Mouse (Mus musculus): ENCODE data around the gene Stam2. TPM values are rescaled to one million over a fixed set of nuclear protein-coding genes. Genes with fewer than 3 reads are reported as not detected.

Stam2 gene
- polyA plus RNA-seq, 1 experiment from 2014 or later, result 50.0 TPM

- no peak overlapping the region for H3K4me2 ChIP-seq (ENCODE audit: low read length)
- DNase-seq (no peak), ATAC-seq (ENCODE audit: low FRiP score, low TSS enrichment) (no peak)
- no peaks in the 10 kb centered on the region for H3K9me3 ChIP-seq (ENCODE audit: control insufficient read depth, low read length)
- no peaks in the 10 kb centered on the region for H3K4me1 ChIP-seq (ENCODE audit: control insufficient read depth, insufficient read depth, low read length)
- no peak overlapping the region for H3K9ac ChIP-seq (replicated peaks; ENCODE audit: low read length)
- H3K27me3 ChIP-seq (ENCODE audit: control insufficient read depth, insufficient read depth, low read length), result no peaks in the 10 kb centered on the region
- H3K4me3 ChIP-seq (replicated peaks; ENCODE audit: low read depth, low read length), result no peak overlapping the region
- H3K27ac ChIP-seq (replicated peaks; ENCODE audit: low read depth, low read length), result no peak overlapping the region
- H3K36me3 ChIP-seq (ENCODE audit: control insufficient read depth, insufficient read depth, low read length), result peaks cover 29% of the 10 kb centered on the region
- 91% methylated on average over 4 of the region's 4 CpGs for WGBS
These were observed 28.0 kb downstream of the Stam2 start for GRCm38 (mm10) chr2:52714111-52714510.

- Histone ChIP-seq H3K4me1 (ENCODE audit: control insufficient read depth, insufficient read depth, low read length) (no peaks in the 10 kb centered on the region), H3K9ac (replicated peaks; ENCODE audit: low read length) (no peak overlapping the region), H3K36me3 (ENCODE audit: control insufficient read depth, insufficient read depth, low read length) (peaks cover 43% of the 10 kb centered on the region), H3K4me3 (replicated peaks; ENCODE audit: low read depth, low read length) (no peak overlapping the region), H3K9me3 (ENCODE audit: control insufficient read depth, low read length) (no peaks in the 10 kb centered on the region), H3K4me2 (ENCODE audit: low read length) (no peak overlapping the region), H3K27ac (replicated peaks; ENCODE audit: low read depth, low read length) (no peak overlapping the region), H3K27me3 (ENCODE audit: control insufficient read depth, insufficient read depth, low read length) (no peaks in the 10 kb centered on the region)
- DNase-seq, result peak; percentile 8
- 95% methylated on average over 2 of the region's 2 CpGs for WGBS
- no peak for ATAC-seq (ENCODE audit: low FRiP score, low TSS enrichment)
These were observed 31.3 kb downstream of the Stam2 start for GRCm38 (mm10) chr2:52710804-52711203.

GRCm38 (mm10) chr2:52709417-52709816 is 32.7 kb downstream of the Stam2 start:
- no peak for ATAC-seq (ENCODE audit: low FRiP score, low TSS enrichment)
- WGBS, result 95% methylated on average over 5 of the region's 5 CpGs
- Histone ChIP-seq H3K9me3 (ENCODE audit: control insufficient read depth, low read length) (no peaks in the 10 kb centered on the region), H3K4me2 (ENCODE audit: low read length) (no peak overlapping the region), H3K27ac (replicated peaks; ENCODE audit: low read depth, low read length) (no peak overlapping the region), H3K36me3 (ENCODE audit: control insufficient read depth, insufficient read depth, low read length) (peaks cover 44% of the 10 kb centered on the region), H3K4me1 (ENCODE audit: control insufficient read depth, insufficient read depth, low read length) (no peaks in the 10 kb centered on the region), H3K9ac (replicated peaks; ENCODE audit: low read length) (no peak overlapping the region), H3K4me3 (replicated peaks; ENCODE audit: low read depth, low read length) (no peak overlapping the region), H3K27me3 (ENCODE audit: control insufficient read depth, insufficient read depth, low read length) (no peaks in the 10 kb centered on the region)
- DNase-seq, result no peak

GRCm38 (mm10) chr2:52701368-52702036 is 40.6 kb downstream of the Stam2 start:
- Histone ChIP-seq H3K36me3 (ENCODE audit: control insufficient read depth, insufficient read depth, low read length) (peaks cover 25% of the 10 kb centered on the region), H3K4me3 (replicated peaks; ENCODE audit: low read depth, low read length) (no peak overlapping the region), H3K27me3 (ENCODE audit: control insufficient read depth, insufficient read depth, low read length) (no peaks in the 10 kb centered on the region), H3K4me2 (ENCODE audit: low read length) (no peak overlapping the region), H3K9me3 (ENCODE audit: control insufficient read depth, low read length) (no peaks in the 10 kb centered on the region), H3K4me1 (ENCODE audit: control insufficient read depth, insufficient read depth, low read length) (no peaks in the 10 kb centered on the region), H3K27ac (replicated peaks; ENCODE audit: low read depth, low read length) (no peak overlapping the region), H3K9ac (replicated peaks; ENCODE audit: low read length) (no peak overlapping the region)
- no peak for ATAC-seq (ENCODE audit: low FRiP score, low TSS enrichment)
- 84% methylated on average over 11 of the region's 11 CpGs for WGBS
- DNase-seq, result no peak

- DNase-seq (no peak), ATAC-seq (ENCODE audit: low FRiP score, low TSS enrichment) (no peak)
- no peak overlapping the region for H3K27ac ChIP-seq (replicated peaks; ENCODE audit: low read depth, low read length)
- H3K4me3 ChIP-seq (replicated peaks; ENCODE audit: low read depth, low read length), result no peak overlapping the region
- H3K9me3 ChIP-seq (ENCODE audit: control insufficient read depth, low read length), result no peaks in the 10 kb centered on the region
- WGBS, result 59% methylated on average over 5 of the region's 5 CpGs
- peaks cover 19% of the 10 kb centered on the region for H3K36me3 ChIP-seq (ENCODE audit: control insufficient read depth, insufficient read depth, low read length)
- H3K9ac ChIP-seq (replicated peaks; ENCODE audit: low read length), result no peak overlapping the region
- no peaks in the 10 kb centered on the region for H3K27me3 ChIP-seq (ENCODE audit: control insufficient read depth, insufficient read depth, low read length)
- no peaks in the 10 kb centered on the region for H3K4me1 ChIP-seq (ENCODE audit: control insufficient read depth, insufficient read depth, low read length)
- H3K4me2 ChIP-seq (ENCODE audit: low read length), result no peak overlapping the region
These were observed 41.7 kb downstream of the Stam2 start for GRCm38 (mm10) chr2:52700352-52700751.

- no peak overlapping the region for H3K4me2 ChIP-seq (ENCODE audit: low read length)
- DNase-seq (no peak), ATAC-seq (ENCODE audit: low FRiP score, low TSS enrichment) (no peak)
- H3K4me1 ChIP-seq (ENCODE audit: control insufficient read depth, insufficient read depth, low read length), result no peaks in the 10 kb centered on the region
- no peak overlapping the region for H3K9ac ChIP-seq (replicated peaks; ENCODE audit: low read length)
- no peak overlapping the region for H3K4me3 ChIP-seq (replicated peaks; ENCODE audit: low read depth, low read length)
- no peaks in the 10 kb centered on the region for H3K9me3 ChIP-seq (ENCODE audit: control insufficient read depth, low read length)
- no peak overlapping the region for H3K27ac ChIP-seq (replicated peaks; ENCODE audit: low read depth, low read length)
- H3K36me3 ChIP-seq (ENCODE audit: control insufficient read depth, insufficient read depth, low read length), result peaks cover 19% of the 10 kb centered on the region
- H3K27me3 ChIP-seq (ENCODE audit: control insufficient read depth, insufficient read depth, low read length), result no peaks in the 10 kb centered on the region
- WGBS, result 87% methylated on average over 6 of the region's 6 CpGs
These were observed 47.5 kb downstream of the Stam2 start for GRCm38 (mm10) chr2:52694604-52695003.

GRCm38 (mm10) chr2:52691745-52692144 is 50.3 kb downstream of the Stam2 start:
- WGBS, result 76% methylated on average over 4 of the region's 4 CpGs

GRCm38 (mm10) chr2:52686601-52687000 is 55.5 kb downstream of the Stam2 start:
- H3K4me1 ChIP-seq (ENCODE audit: control insufficient read depth, insufficient read depth, low read length), result no peaks in the 10 kb centered on the region
- no peak overlapping the region for H3K27ac ChIP-seq (replicated peaks; ENCODE audit: low read depth, low read length)
- ATAC-seq (ENCODE audit: low FRiP score, low TSS enrichment), result no peak
- H3K9ac ChIP-seq (replicated peaks; ENCODE audit: low read length), result no peak overlapping the region
- no peaks in the 10 kb centered on the region for H3K9me3 ChIP-seq (ENCODE audit: control insufficient read depth, low read length)
- no peaks in the 10 kb centered on the region for H3K36me3 ChIP-seq (ENCODE audit: control insufficient read depth, insufficient read depth, low read length)
- no peak overlapping the region for H3K4me2 ChIP-seq (ENCODE audit: low read length)
- WGBS, result 84% methylated on average over 6 of the region's 6 CpGs
- no peaks in the 10 kb centered on the region for H3K27me3 ChIP-seq (ENCODE audit: control insufficient read depth, insufficient read depth, low read length)
- no peak for DNase-seq
- H3K4me3 ChIP-seq (replicated peaks; ENCODE audit: low read depth, low read length), result no peak overlapping the region

More at GRCm38 (mm10) chr2:52691745-52692144, 50.3 kb downstream of the Stam2 start:
- Histone ChIP-seq H3K4me1 (ENCODE audit: control insufficient read depth, insufficient read depth, low read length) (no peaks in the 10 kb centered on the region), H3K36me3 (ENCODE audit: control insufficient read depth, insufficient read depth, low read length) (peaks cover 13% of the 10 kb centered on the region), H3K4me3 (replicated peaks; ENCODE audit: low read depth, low read length) (no peak overlapping the region), H3K9ac (replicated peaks; ENCODE audit: low read length) (no peak overlapping the region), H3K27ac (replicated peaks; ENCODE audit: low read depth, low read length) (no peak overlapping the region), H3K4me2 (ENCODE audit: low read length) (no peak overlapping the region), H3K27me3 (ENCODE audit: control insufficient read depth, insufficient read depth, low read length) (no peaks in the 10 kb centered on the region), H3K9me3 (ENCODE audit: control insufficient read depth, low read length) (no peaks in the 10 kb centered on the region)
- peak; percentile 15 for DNase-seq
- no peak for ATAC-seq (ENCODE audit: low FRiP score, low TSS enrichment)

GRCm38 (mm10) chr2:52677589-52677988 is 64.5 kb downstream of the Stam2 start:
- Histone ChIP-seq H3K36me3 (ENCODE audit: control insufficient read depth, insufficient read depth, low read length) (no peaks in the 10 kb centered on the region), H3K27ac (replicated peaks; ENCODE audit: low read depth, low read length) (no peak overlapping the region), H3K9ac (replicated peaks; ENCODE audit: low read length) (no peak overlapping the region), H3K9me3 (ENCODE audit: control insufficient read depth, low read length) (no peaks in the 10 kb centered on the region), H3K4me1 (ENCODE audit: control insufficient read depth, insufficient read depth, low read length) (peaks cover 9% of the 10 kb centered on the region; the same call in 1 of the 2 replicates), H3K27me3 (ENCODE audit: control insufficient read depth, insufficient read depth, low read length) (peaks cover 15% of the 10 kb centered on the region; the same call in 1 of the 2 replicates), H3K4me3 (replicated peaks; ENCODE audit: low read depth, low read length) (no peak overlapping the region), H3K4me2 (ENCODE audit: low read length) (no peak overlapping the region)
- WGBS, result 70% methylated on average over 4 of the region's 4 CpGs
- DNase-seq (no peak), ATAC-seq (ENCODE audit: low FRiP score, low TSS enrichment) (no peak)
